Mouse (Mus musculus) layer of hippocampus, postnatal 10 days (tissue): ENCODE measurements around the gene Fbxl15. TPM values are rescaled to one million over a fixed set of nuclear protein-coding genes. Genes with fewer than 3 reads are reported as not detected.
A peak's percentile ranks its signal among the peaks of the same experiment; 100 is the strongest.

Experiments
- DNase-seq, 2 experiments: peaks; one replicate each; pipeline ENCODE4 v3.0.0; 2021; ENCODE audit warnings: low spot score in 2 of 2
- total RNA-seq, 2 experiments: library from RNA; stranded (reverse); gene quantifications; 2 replicates each; pipeline ENCODE4 v1.2.3; 2021

Fbxl15 gene
- total RNA-seq, 2 experiments from 2014 or later, result 30.2 to 33.6 TPM

- DNase-seq, result peak; percentile 2 to 10
Observed at GRCm38 (mm10) chr19:46308303-46308702, 19.7 kb upstream of the Fbxl15 start.

GRCm38 (mm10) chr19:46308706-46309435 is 19.1 kb upstream of the Fbxl15 start:
- DNase-seq, result peak; percentile 91 to 92

- peak; percentile 5 to 17 for DNase-seq
Observed at GRCm38 (mm10) chr19:46309651-46310305, 18.2 kb upstream of the Fbxl15 start.

GRCm38 (mm10) chr19:46310312-46310865 is 17.6 kb upstream of the Fbxl15 start:
- peak; percentile 4 to 11 for DNase-seq

- peak; percentile 6 to 14 for DNase-seq
Observed at GRCm38 (mm10) chr19:46311341-46311740, 16.6 kb upstream of the Fbxl15 start.

GRCm38 (mm10) chr19:46312566-46312965 is 15.4 kb upstream of the Fbxl15 start:
- peak; percentile 2 to 10 for DNase-seq

- DNase-seq, result no peak
Observed at GRCm38 (mm10) chr19:46313116-46313515, 14.9 kb upstream of the Fbxl15 start.

GRCm38 (mm10) chr19:46313591-46313990 is 14.4 kb upstream of the Fbxl15 start:
- DNase-seq, result peak in 1 of 2 experiments; percentile 8

GRCm38 (mm10) chr19:46314151-46314601 is 13.8 kb upstream of the Fbxl15 start:
- DNase-seq, result peak in 1 of 2 experiments; percentile 8

- DNase-seq, result peak; percentile 4 to 9
Observed at GRCm38 (mm10) chr19:46314872-46315742, 12.9 kb upstream of the Fbxl15 start.

- DNase-seq, result peak; percentile 6 to 13
Observed at GRCm38 (mm10) chr19:46315752-46316610, 12.0 kb upstream of the Fbxl15 start.

GRCm38 (mm10) chr19:46316846-46317545 is 11.0 kb upstream of the Fbxl15 start:
- peak; percentile 61 to 62 for DNase-seq

GRCm38 (mm10) chr19:46317546-46317885 is 10.5 kb upstream of the Fbxl15 start:
- peak; percentile 25 to 48 for DNase-seq

GRCm38 (mm10) chr19:46318031-46318471 is 9.9 kb upstream of the Fbxl15 start:
- DNase-seq, result peak; percentile 61 to 78

GRCm38 (mm10) chr19:46318586-46319378 is 9.2 kb upstream of the Fbxl15 start:
- DNase-seq, result peak; percentile 73 to 84

GRCm38 (mm10) chr19:46320076-46320785 is 7.8 kb upstream of the Fbxl15 start:
- DNase-seq, result no peak

GRCm38 (mm10) chr19:46321101-46321943 is 6.7 kb upstream of the Fbxl15 start:
- peak in 1 of 2 experiments; percentile 50 for DNase-seq
